17 mouse cellular contexts compared by ENCODE assay signal in genomic region chr17:5829930-5830329, GRCm38 (mm10). TPM values are rescaled to one million over a fixed set of nuclear protein-coding genes. Genes with fewer than 3 reads are reported as not detected.
DNase-seq lines count a peak whose midpoint lies in the region; ATAC-seq and TF ChIP-seq lines count a peak whose summit lies in the region.
"Had no signal": no experiment of that assay in that cellular context is flagged by ENCODE, and none has a peak within 500 bp of the region (broad histone marks: within the 10 kb centered on the region; RNA-seq: fewer than 3 reads in every experiment).

No protein-coding gene starts in this region.

- H3K9me3 ChIP-seq in heart, embryonic 10.5 days = no peaks in the 10 kb centered on the region
- H3K9me3 ChIP-seq in liver, postnatal 0 days (ENCODE audit: low read length) = no peaks in the 10 kb centered on the region
- H3K9me3 ChIP-seq: embryonic facial prominence, embryonic 15.5 days; forebrain, embryonic 15.5 days; limb, embryonic 15.5 days had no signal

- no peak overlapping the region for H3K4me3 ChIP-seq in heart, embryonic 10.5 days
- no peak overlapping the region for H3K4me3 ChIP-seq in liver, postnatal 0 days (ENCODE audit: low read depth, low read length)
- H3K4me3 ChIP-seq: embryonic facial prominence, embryonic 15.5 days; forebrain, embryonic 15.5 days; layer of hippocampus, adult 2 months; limb, embryonic 15.5 days; megakaryocyte, embryonic 14.5 days had no signal

- no peak overlapping the region; the same call in 1 of the 2 replicates for H3K9ac ChIP-seq in liver, postnatal 0 days (replicated peaks)
- H3K9ac ChIP-seq: embryonic facial prominence, embryonic 15.5 days; forebrain, embryonic 15.5 days; limb, embryonic 15.5 days had no signal

- intact Hi-C loops in heart, postnatal 10 days (cut with DNase I) = no loop called here

- peak overlapping the region; percentile 1; the same call in 1 of the 2 replicates for H3K27ac ChIP-seq in heart, embryonic 10.5 days
- peak overlapping the region; percentile 64 for H3K27ac ChIP-seq in liver, postnatal 0 days (ENCODE audit: low read depth)
- H3K27ac ChIP-seq: embryonic facial prominence, embryonic 15.5 days; forebrain, embryonic 15.5 days; limb, embryonic 15.5 days had no signal

- peak overlapping the region; percentile 38; the same call in 1 of the 2 replicates for H3K4me2 ChIP-seq in liver, postnatal 0 days (ENCODE audit: low read depth, low read length)
- H3K4me2 ChIP-seq: embryonic facial prominence, embryonic 15.5 days; forebrain, embryonic 15.5 days; limb, embryonic 15.5 days had no signal

- ATAC-seq in common myeloid progenitor, adult 5-6 weeks (replicated peaks; ENCODE audit: low read depth, poor library complexity, severe bottlenecking) = peak; percentile 96
- ATAC-seq in liver, postnatal 0 days = peak; percentile 58
- ATAC-seq: forebrain, embryonic 15.5 days had no signal

- TF ChIP-seq CTCF in liver, postnatal 0 days (IDR thresholded peaks at IDR 0.05; ENCODE audit: low read depth) = no peak

- H3K27me3 ChIP-seq in heart, embryonic 10.5 days (ENCODE audit: insufficient read depth, poor library complexity, severe bottlenecking) = no peaks in the 10 kb centered on the region
- H3K27me3 ChIP-seq in liver, postnatal 0 days (ENCODE audit: insufficient read depth, low read length) = no peaks in the 10 kb centered on the region
- H3K27me3 ChIP-seq: embryonic facial prominence, embryonic 15.5 days; forebrain, embryonic 15.5 days; limb, embryonic 15.5 days; megakaryocyte, embryonic 14.5 days had no signal

- DNase-seq in heart, embryonic 10.5 days (ENCODE audit: low spot score) = no peak
- no peak for DNase-seq in heart, postnatal 10 days
- peak; percentile 53 for DNase-seq in liver, postnatal 0 days
- DNase-seq in thymus, postnatal 25 days = peak; percentile 38
- no peak for DNase-seq in layer of hippocampus, postnatal 10 days (ENCODE audit: low spot score in 2 of 2)
- no peak for DNase-seq in left cerebral cortex, adult 8-10 months (ENCODE audit: low spot score in 2 of 2)
- DNase-seq in left cerebral cortex, adult 18-20 months (ENCODE audit: low spot score in 2 of 2) = no peak
- DNase-seq: adrenal gland, postnatal 36 days; cerebellum, adult 9-10 months; gastrocnemius, postnatal 25 days; kidney, adult 11 months had no signal

- TF ChIP-seq EP300 in liver, postnatal 0 days (IDR thresholded peaks at IDR 0.05; ENCODE audit: low read depth) = no peak

- H3K4me1 ChIP-seq in heart, embryonic 10.5 days = peaks cover 30% of the 10 kb centered on the region
- H3K4me1 ChIP-seq in liver, postnatal 0 days (ENCODE audit: insufficient read depth) = peaks cover 35% of the 10 kb centered on the region

- 62% methylated on average over 3 of the region's 3 CpGs for WGBS in heart, embryonic 10.5 days
- 16% methylated on average over 3 of the region's 3 CpGs for WGBS in liver, postnatal 0 days (ENCODE audit: insufficient replicate concordance)

- no peaks in the 10 kb centered on the region for H3K36me3 ChIP-seq in heart, embryonic 10.5 days
- H3K36me3 ChIP-seq in liver, postnatal 0 days (replicated peaks; ENCODE audit: insufficient read depth, low read length) = no peaks in the 10 kb centered on the region
- H3K36me3 ChIP-seq: embryonic facial prominence, embryonic 15.5 days; forebrain, embryonic 15.5 days; limb, embryonic 15.5 days had no signal

RNA-seq across cellular contexts. Expression of gene Snx9, which starts 11.2 kb away (rescaled TPM):
- polyA plus RNA-seq in heart, embryonic 10.5 days (2016; fragmentation: Nextera tagmentation; extraction: Ambion mirVana) = 22.6 and 26.5 TPM in 2 replicates
- 10 to 100 TPM; 37.7 to 41.0 TPM for total RNA-seq in heart, postnatal 10 days (2021)
- 28.0 and 36.5 TPM in 2 replicates for total RNA-seq in common myeloid progenitor, adult 5-6 weeks (2017)
- polyA plus RNA-seq in liver, postnatal 0 days (2015; fragmentation: Nextera tagmentation; extraction: Ambion mirVana) = 13.1 and 13.5 TPM in 2 replicates
- 10 to 100 TPM; 12.7 to 13.1 TPM for total RNA-seq in layer of hippocampus, postnatal 10 days (2021)
- total RNA-seq in left cerebral cortex, adult 8-10 months (2022) = 10 to 100 TPM; 14.5 to 16.2 (median 15.0) TPM
- 10 to 100 TPM; 15.5 to 16.7 TPM for total RNA-seq in left cerebral cortex, adult 18-20 months (2021)

Comparison
In these comparisons a context has a peak if more than half of its experiments do, and no peak if none do; other contexts are left out.
1. DNase-seq: peak in liver, postnatal 0 days (single experiment) and thymus, postnatal 25 days (single experiment); none in heart, embryonic 10.5 days (single experiment), heart, postnatal 10 days (0 of 2), layer of hippocampus, postnatal 10 days (0 of 2), left cerebral cortex, adult 8-10 months (0 of 2) and left cerebral cortex, adult 18-20 months (0 of 2).